In genomic region chr2:125731763-125732560, GRCm38 (mm10) we compare ENCODE assay signal across 9 mouse cellular contexts. TPM values are rescaled to one million over a fixed set of nuclear protein-coding genes. Genes with fewer than 3 reads are reported as not detected.
A peak's percentile ranks its signal among the peaks of the same experiment; 100 is the strongest.
DNase-seq lines count a peak whose midpoint lies in the region; ATAC-seq and TF ChIP-seq lines count a peak whose summit lies in the region.
"Had no signal": no experiment of that assay in that cellular context is flagged by ENCODE, and none has a peak within 500 bp of the region (broad histone marks: within the 10 kb centered on the region; RNA-seq: fewer than 3 reads in every experiment).

No protein-coding gene starts in this region.

- no peak overlapping the region for H3ac ChIP-seq in myocyte (ENCODE audit: control insufficient read depth, insufficient read length)

- peak overlapping the region; percentile 86 for H3K4me2 ChIP-seq in heart, embryonic 13.5 days
- H3K4me2 ChIP-seq in kidney, postnatal 0 days (ENCODE audit: low read length) = peak overlapping the region; percentile 82
- peak overlapping the region; percentile 68 for H3K4me2 ChIP-seq in myocyte (ENCODE audit: low read depth)

- TF ChIP-seq CTCF in kidney, postnatal 0 days (IDR thresholded peaks at IDR 0.05; ENCODE audit: low read depth) = peak; percentile 93
- TF ChIP-seq CTCF in liver, adult 2 months (IDR thresholded peaks at IDR 0.05; ENCODE audit: low read depth, low read length) = peak; percentile 97

- no peak for TF ChIP-seq POLR2A in liver, adult 2 months (IDR thresholded peaks at IDR 0.05; ENCODE audit: extremely low read depth, insufficient read depth, low read length)
- no peak for TF ChIP-seq POLR2A in myocyte (IDR thresholded peaks at IDR 0.05; ENCODE audit: insufficient read length, low read depth)

- H3K9ac ChIP-seq in heart, embryonic 13.5 days = peak overlapping the region; percentile 87
- H3K9ac ChIP-seq in kidney, postnatal 0 days (ENCODE audit: low read depth, low read length) = peak overlapping the region; percentile 69
- peak overlapping the region; percentile 41; the same call in 1 of the 2 replicates for H3K9ac ChIP-seq in liver, adult 2 months (ENCODE audit: low read depth, low read length)

- no peaks in the 10 kb centered on the region for H3K4me1 ChIP-seq in brown adipose tissue, adult 24 weeks (ENCODE audit: control insufficient read depth, insufficient read depth, insufficient read length, low read length)
- peaks cover 7% of the 10 kb centered on the region; the same call in 1 of the 2 replicates for H3K4me1 ChIP-seq in heart, embryonic 13.5 days
- H3K4me1 ChIP-seq in kidney, postnatal 0 days (replicated peaks; ENCODE audit: insufficient read depth, low read length) = no peaks in the 10 kb centered on the region
- H3K4me1 ChIP-seq in liver, adult 2 months (ENCODE audit: control insufficient read depth, insufficient read depth, low read length) = no peaks in the 10 kb centered on the region

- H3K4me3 ChIP-seq in brown adipose tissue, adult 24 weeks (ENCODE audit: insufficient read depth, low read depth, low read length) = peak overlapping the region; percentile 60
- peak overlapping the region; percentile 56 for H3K4me3 ChIP-seq in heart, embryonic 13.5 days
- peak overlapping the region; percentile 40 for H3K4me3 ChIP-seq in kidney, postnatal 0 days (replicated peaks; ENCODE audit: low read depth, low read length)
- peak overlapping the region; percentile 41; the same call in 1 of the 2 replicates for H3K4me3 ChIP-seq in liver, adult 2 months (ENCODE audit: insufficient read depth, low read depth, low read length)
- no peak overlapping the region for H3K4me3 ChIP-seq in myocyte

- peaks cover 10% of the 10 kb centered on the region; the same call in 1 of the 2 replicates for H3K27me3 ChIP-seq in heart, embryonic 13.5 days (replicated peaks)
- no peaks in the 10 kb centered on the region for H3K27me3 ChIP-seq in kidney, postnatal 0 days (ENCODE audit: insufficient read depth, low read length)
- H3K27me3 ChIP-seq in liver, adult 2 months (ENCODE audit: control insufficient read depth, insufficient read depth, low read length) = 0 out of 2 replicates have a peak, but pooled peaks cover 3% of the 10 kb centered on the region
- no peaks in the 10 kb centered on the region for H3K27me3 ChIP-seq in myocyte (ENCODE audit: control insufficient read depth, insufficient read depth, insufficient read length)

- H3K27ac ChIP-seq in brown adipose tissue, adult 24 weeks (replicated peaks; ENCODE audit: low read depth, low read length) = no peak overlapping the region
- peak overlapping the region; percentile 72 for H3K27ac ChIP-seq in heart, embryonic 13.5 days (replicated peaks)
- H3K27ac ChIP-seq in kidney, postnatal 0 days = no peak overlapping the region
- no peak overlapping the region for H3K27ac ChIP-seq in liver, adult 2 months (replicated peaks; ENCODE audit: insufficient read depth, low read depth, low read length)
- H3K27ac ChIP-seq: macrophage had no signal

- peak; percentile 70 for ATAC-seq in CD4-positive, CD25-positive, alpha-beta regulatory T cell, adult 4 months
- ATAC-seq in erythroid progenitor cell, adult 5-6 weeks (replicated peaks; ENCODE audit: low FRiP score, poor library complexity, severe bottlenecking) = peak; percentile 83
- ATAC-seq in heart, embryonic 13.5 days (ENCODE audit: extremely low read depth, insufficient number of reproducible peaks, low FRiP score, low TSS enrichment) = peak; percentile 74
- peak; percentile 91 for ATAC-seq in kidney, postnatal 0 days (replicated peaks; ENCODE audit: low FRiP score, low read depth)

- WGBS in heart, embryonic 13.5 days = 6% methylated on average over 35 of the region's 35 CpGs
- WGBS in kidney, postnatal 0 days = 5% methylated on average over 35 of the region's 35 CpGs
- WGBS in liver, adult 2 months = 15% methylated on average over 35 of the region's 35 CpGs

- H3K9me3 ChIP-seq in heart, embryonic 13.5 days = no peaks in the 10 kb centered on the region
- H3K9me3 ChIP-seq in kidney, postnatal 0 days (replicated peaks; ENCODE audit: low read length) = no peaks in the 10 kb centered on the region

- H3K79me2 ChIP-seq in liver, adult 2 months (ENCODE audit: control insufficient read depth, insufficient read depth, low read length) = no peaks in the 10 kb centered on the region
- H3K79me2 ChIP-seq in myocyte (ENCODE audit: control insufficient read depth, insufficient read depth) = no peaks in the 10 kb centered on the region

- peak; percentile 95 for DNase-seq in kidney, postnatal 0 days (ENCODE audit: low spot score)
- DNase-seq in liver, adult 2 months (ENCODE audit: extremely low read depth, low read depth, low spot score) = peak; percentile 68
- peak; percentile 86 to 95 for DNase-seq in spleen, postnatal 4 days (ENCODE audit: low spot score in 2 of 2)

- no peaks in the 10 kb centered on the region for H3K36me3 ChIP-seq in heart, embryonic 13.5 days
- no peaks in the 10 kb centered on the region for H3K36me3 ChIP-seq in kidney, postnatal 0 days (ENCODE audit: insufficient read depth, low read length)
- no peaks in the 10 kb centered on the region for H3K36me3 ChIP-seq in liver, adult 2 months (ENCODE audit: control insufficient read depth, insufficient read depth, low read length)
- H3K36me3 ChIP-seq in myocyte (ENCODE audit: control insufficient read depth, insufficient read depth) = no peaks in the 10 kb centered on the region

TF ChIP-seq in myocyte, 11 proteins besides CTCF, POLR2A, EP300 and RAD21:
- no peak for TF ChIP-seq MYOD1 (IDR thresholded peaks at IDR 0.05; ENCODE audit: control insufficient read depth in 1 of 3, insufficient read length in 2 of 3, low read depth in 2 of 3)
- TF ChIP-seq MYOG (IDR thresholded peaks at IDR 0.05; ENCODE audit: control insufficient read depth in 1 of 3, insufficient read depth in 1 of 3, insufficient read length in 2 of 3, low read depth in 2 of 3) = no peak
- TF ChIP-seq SRF (IDR thresholded peaks at IDR 0.05; ENCODE audit: control insufficient read depth, insufficient read length, low read depth) = no peak
- TF ChIP-seq MAX (IDR thresholded peaks at IDR 0.05; ENCODE audit: low read depth) = no peak
- TF ChIP-seq TCF12 (IDR thresholded peaks at IDR 0.05; ENCODE audit: insufficient read depth, poor library complexity, severe bottlenecking) = no peak
- TF ChIP-seq USF1 (IDR thresholded peaks at IDR 0.05; ENCODE audit: low read depth) = no peak
- no peak for TF ChIP-seq POLR2AphosphoS2 (IDR thresholded peaks at IDR 0.05; ENCODE audit: insufficient read length, low read depth)
- no peak for TF ChIP-seq CEBPB (IDR thresholded peaks at IDR 0.05; ENCODE audit: insufficient read depth, poor library complexity, severe bottlenecking)
- no peak for TF ChIP-seq E2F4 (IDR thresholded peaks at IDR 0.05; ENCODE audit: insufficient read depth)
- TF ChIP-seq TCF3 (IDR thresholded peaks at IDR 0.05; ENCODE audit: insufficient read length, low read depth) = no peak
- no peak for TF ChIP-seq REST (IDR thresholded peaks at IDR 0.05; ENCODE audit: insufficient read depth, insufficient read length)

RNA-seq across cellular contexts. Expression of gene Shc4, which starts 8.0 kb away (rescaled TPM):
- not detected for polyA plus RNA-seq in CD4-positive, CD25-positive, alpha-beta regulatory T cell, adult 4 months (2017; shearing (Covaris generic))
- polyA plus RNA-seq in brown adipose tissue, adult 24 weeks (2012; ENCODE audit: insufficient read depth, insufficient read length, missing spikeins) = not detected in 2 replicates
- total RNA-seq in erythroid progenitor cell, adult 5-6 weeks (2015; ENCODE audit: low replicate concordance) = not detected in 2 replicates
- total RNA-seq in erythroid progenitor cell, adult 5-6 weeks (2017; ENCODE audit: low replicate concordance) = 0.15 and 3.3 TPM in 2 replicates
- polyA plus RNA-seq in heart, embryonic 13.5 days (2015; fragmentation: Nextera tagmentation; extraction: Ambion mirVana) = 0.64 and 1.7 TPM in 2 replicates
- 0.23 and 0.37 TPM in 2 replicates for polyA plus RNA-seq in kidney, postnatal 0 days (2015; fragmentation: Nextera tagmentation; extraction: Ambion mirVana)
- total RNA-seq in liver, adult 2 months (2014; rRNA removed) = 0.18 and 0.27 TPM in 2 replicates
- 0.26 and 0.32 TPM in 2 replicates for polyA plus RNA-seq in liver, adult 2 months (2012; rRNA removed)
- 0.49 TPM for polyA plus RNA-seq in myocyte (2012; fragmentation: generic; extraction: Trizol)

RNA-seq across cellular contexts. Expression of gene Secisbp2l, which starts 50.7 kb away (rescaled TPM):
- polyA plus RNA-seq in CD4-positive, CD25-positive, alpha-beta regulatory T cell, adult 4 months (2017; shearing (Covaris generic)) = 10 to 100 TPM; 24.2 to 24.5 TPM
- polyA plus RNA-seq in brown adipose tissue, adult 24 weeks (2012; ENCODE audit: insufficient read depth, insufficient read length, missing spikeins) = 31.7 and 36.6 TPM in 2 replicates
- total RNA-seq in erythroid progenitor cell, adult 5-6 weeks (2015; ENCODE audit: low replicate concordance) = 19.3 and 23.4 TPM in 2 replicates
- total RNA-seq in erythroid progenitor cell, adult 5-6 weeks (2017; ENCODE audit: low replicate concordance) = 35.2 and 43.1 TPM in 2 replicates
- 11.1 and 11.2 TPM in 2 replicates for polyA plus RNA-seq in heart, embryonic 13.5 days (2015; fragmentation: Nextera tagmentation; extraction: Ambion mirVana)
- polyA plus RNA-seq in kidney, postnatal 0 days (2015; fragmentation: Nextera tagmentation; extraction: Ambion mirVana) = 15.8 and 17.1 TPM in 2 replicates
- total RNA-seq in liver, adult 2 months (2014; rRNA removed) = 25.7 and 26.0 TPM in 2 replicates
- polyA plus RNA-seq in liver, adult 2 months (2012; rRNA removed) = 7.5 and 8.0 TPM in 2 replicates
- polyA plus RNA-seq in myocyte (2012; fragmentation: generic; extraction: Trizol) = 8.4 TPM

RNA-seq across cellular contexts. Expression of gene Eid1, which starts 59.1 kb away (rescaled TPM):
- polyA plus RNA-seq in CD4-positive, CD25-positive, alpha-beta regulatory T cell, adult 4 months (2017; shearing (Covaris generic)) = 1 to 10 TPM; 4.5 to 7.5 TPM
- 28.4 and 30.5 TPM in 2 replicates for polyA plus RNA-seq in brown adipose tissue, adult 24 weeks (2012; ENCODE audit: insufficient read depth, insufficient read length, missing spikeins)
- 52.0 and 77.1 TPM in 2 replicates for total RNA-seq in erythroid progenitor cell, adult 5-6 weeks (2015; ENCODE audit: low replicate concordance)
- total RNA-seq in erythroid progenitor cell, adult 5-6 weeks (2017; ENCODE audit: low replicate concordance) = 96.0 and 96.6 TPM in 2 replicates
- 144 and 149 TPM in 2 replicates for polyA plus RNA-seq in heart, embryonic 13.5 days (2015; fragmentation: Nextera tagmentation; extraction: Ambion mirVana)
- polyA plus RNA-seq in kidney, postnatal 0 days (2015; fragmentation: Nextera tagmentation; extraction: Ambion mirVana) = 106 and 120 TPM in 2 replicates
- 7.9 and 11.1 TPM in 2 replicates for total RNA-seq in liver, adult 2 months (2014; rRNA removed)
- polyA plus RNA-seq in liver, adult 2 months (2012; rRNA removed) = 4.4 and 4.5 TPM in 2 replicates
- polyA plus RNA-seq in myocyte (2012; fragmentation: generic; extraction: Trizol) = 24.6 TPM
